Mouse (Mus musculus) right cerebral cortex, adult 18-20 months (tissue): ENCODE measurements around the gene Cxcl17.
"Not testable (repeated sequence)": the region's sequence is repeated elsewhere in the genome, so short reads cannot be mapped to it uniquely, and the experiment has no call there.

Experiments used
- DNase-seq: peaks from one replicate; pipeline ENCODE4 v3.0.0; 2022; ENCODE audit warnings: mixed read lengths

The Cxcl17 gene

DNA sequence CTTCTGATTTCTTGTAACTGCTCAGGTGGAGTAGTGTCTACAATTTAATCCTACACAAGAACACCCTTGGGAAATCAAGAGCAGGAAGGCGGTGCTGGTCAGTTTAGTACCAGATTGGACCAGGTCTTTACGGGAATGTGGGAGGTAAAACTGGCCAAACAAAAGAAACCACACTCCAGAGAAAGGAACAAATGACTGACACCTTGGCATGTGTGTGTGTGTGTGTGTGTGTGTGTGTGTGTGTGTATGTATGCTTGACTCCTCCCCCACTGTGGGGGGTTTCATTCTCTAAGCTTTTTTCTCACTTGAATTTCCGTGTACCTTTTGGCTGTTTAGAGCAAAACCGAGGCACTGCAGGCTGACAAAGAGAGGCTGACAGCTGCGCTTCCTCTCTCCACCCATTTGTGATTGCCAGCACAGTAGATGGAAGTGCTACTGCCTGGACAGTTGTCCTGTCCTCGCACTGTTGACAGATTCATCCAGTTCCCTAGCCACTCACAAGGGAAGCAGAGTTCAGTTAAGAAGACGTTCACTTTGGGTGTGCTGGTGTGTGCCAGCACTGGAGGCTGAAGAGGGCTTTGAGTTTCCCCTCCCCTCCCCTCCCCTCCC, at the start of gene Cxcl17:
Gene Cxcl17, minus strand, starts transcription at position 54 of the 609 bp plus-strand sequence.
- no peak for DNase-seq

DNA sequence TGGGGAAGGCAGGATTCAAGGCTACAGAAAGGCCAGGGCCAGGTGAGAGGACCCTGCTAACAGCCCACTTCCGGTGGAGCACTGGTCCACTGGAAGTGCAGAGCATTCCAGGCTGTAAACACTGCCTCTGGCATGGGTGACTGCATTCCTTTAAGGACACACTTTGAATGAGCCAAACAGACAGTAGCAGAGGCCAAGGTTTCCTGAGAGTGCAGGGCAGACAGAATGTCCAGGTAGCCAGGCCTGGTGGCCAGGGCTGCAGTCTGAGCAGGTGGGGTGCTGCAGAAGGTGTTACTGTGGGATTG, 49.3 kb upstream of the Cxcl17 start:
- not testable (repeated sequence) for DNase-seq

DNA sequence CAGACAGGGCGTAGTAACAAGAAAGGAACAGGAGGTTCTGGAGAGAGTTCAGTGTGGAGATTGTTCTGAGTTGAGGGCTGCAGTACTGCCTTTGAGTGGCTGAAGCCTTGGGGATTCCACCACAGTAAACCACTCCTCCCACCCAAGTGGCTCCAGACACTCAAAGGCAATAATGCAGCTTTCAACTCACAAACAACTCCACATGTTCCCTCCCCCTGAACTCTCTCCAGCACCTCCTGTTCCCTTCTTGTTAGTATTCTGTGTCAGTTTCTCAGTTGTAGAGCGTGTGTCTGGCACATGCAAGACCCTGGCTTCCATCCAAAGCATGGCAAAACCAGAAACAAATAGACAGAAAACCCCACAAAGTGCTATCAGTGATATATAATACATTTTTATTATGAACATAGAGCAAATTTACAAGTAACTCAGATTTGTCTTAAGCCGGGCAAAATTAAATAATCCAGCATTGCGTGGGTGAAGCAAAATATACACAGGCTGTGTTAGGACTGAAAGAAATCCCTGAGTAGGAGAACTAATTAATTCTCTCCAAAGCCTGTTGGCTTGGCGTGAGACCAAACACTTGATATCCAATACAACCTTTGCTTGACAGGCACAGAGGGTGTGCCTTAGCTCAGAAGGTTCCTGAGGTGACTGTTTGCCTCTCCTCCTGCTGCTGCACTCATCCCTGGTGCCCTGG, 48.8 kb upstream of the Cxcl17 start:
- peak; percentile 27 for DNase-seq

DNA sequence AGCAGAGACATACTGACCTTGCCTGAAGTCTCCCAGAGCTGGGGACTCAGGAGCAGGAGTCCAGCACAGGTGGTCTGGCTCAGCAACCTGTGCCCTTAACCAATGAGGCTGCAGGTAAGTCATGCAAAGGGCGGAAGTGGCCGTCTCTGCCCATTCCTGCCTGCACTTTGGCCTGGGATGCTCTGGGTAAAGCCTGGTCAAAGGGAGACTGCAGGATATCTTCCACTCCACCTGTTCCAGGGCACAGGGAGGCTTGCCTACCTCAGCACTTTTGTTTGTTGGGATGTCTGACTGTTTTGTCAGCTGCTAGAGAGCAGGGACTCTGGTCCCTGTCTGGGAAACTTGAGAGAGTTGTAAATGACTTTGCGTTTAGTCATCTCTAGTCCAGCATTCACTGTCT, 39.4 kb upstream of the Cxcl17 start:
- no peak for DNase-seq

DNA sequence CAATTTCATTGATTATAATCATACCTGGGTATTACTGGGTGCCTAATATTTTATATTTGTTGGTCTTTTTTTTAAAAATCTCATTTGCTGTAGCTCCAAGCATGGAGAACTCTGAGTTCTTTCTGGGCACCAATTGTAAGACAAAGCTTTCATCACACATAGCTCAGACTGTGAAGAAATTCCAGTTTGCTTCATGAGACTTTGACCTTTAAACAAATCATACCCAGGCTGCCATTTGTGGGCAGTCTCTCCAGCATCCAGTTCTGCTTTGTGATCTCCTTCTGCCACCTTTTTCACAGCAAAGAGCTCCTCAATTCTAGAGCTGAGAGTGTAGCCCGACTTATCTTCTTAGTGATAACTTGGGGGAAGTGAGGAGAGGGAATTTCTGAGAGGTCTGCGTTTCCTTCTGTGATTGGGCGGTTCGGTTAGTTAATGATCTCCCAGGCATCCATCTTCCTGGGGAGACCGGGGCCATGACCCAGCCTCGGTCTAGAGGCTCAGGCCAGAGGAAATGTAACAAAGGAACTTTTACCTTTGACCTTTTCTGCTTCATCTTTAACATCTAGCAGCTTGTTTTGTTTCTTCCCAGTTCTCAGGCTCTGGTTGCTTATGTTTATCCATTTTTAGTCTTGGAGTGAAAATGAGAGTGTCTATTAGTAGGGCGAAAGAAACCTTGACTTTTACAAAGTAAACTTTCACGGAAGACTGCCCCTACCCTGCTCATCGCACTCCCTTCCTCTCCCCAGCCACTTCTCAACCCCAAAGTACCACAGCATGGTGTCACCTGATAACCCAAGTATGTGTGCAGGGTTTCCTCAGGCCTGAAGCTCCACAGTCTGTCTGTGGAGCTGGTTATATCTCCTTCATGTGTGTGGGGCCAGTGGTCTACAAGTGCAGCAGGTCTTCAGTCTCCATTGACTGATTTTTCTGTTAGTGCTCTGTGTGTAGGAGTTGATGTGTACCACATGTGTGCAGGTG, 37.5 kb upstream of the Cxcl17 start:
- no peak for DNase-seq

DNA sequence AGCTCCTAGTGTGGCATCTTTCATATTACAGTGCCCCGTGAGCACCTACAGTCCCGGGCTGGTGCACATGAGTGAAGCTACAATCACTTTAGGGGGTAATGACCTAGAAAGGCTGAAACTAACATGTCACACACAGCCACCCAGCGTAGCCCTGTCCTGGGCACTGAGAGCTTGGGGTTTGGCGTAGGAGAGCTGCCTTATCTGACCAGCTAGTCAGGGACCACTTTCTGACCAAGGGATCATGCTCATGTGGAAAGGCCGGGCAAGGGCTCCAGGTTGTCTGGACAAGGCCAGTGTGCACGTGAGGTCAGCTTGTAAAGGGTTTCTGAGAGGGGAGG, 28.1 kb upstream of the Cxcl17 start:
- no peak for DNase-seq

DNA sequence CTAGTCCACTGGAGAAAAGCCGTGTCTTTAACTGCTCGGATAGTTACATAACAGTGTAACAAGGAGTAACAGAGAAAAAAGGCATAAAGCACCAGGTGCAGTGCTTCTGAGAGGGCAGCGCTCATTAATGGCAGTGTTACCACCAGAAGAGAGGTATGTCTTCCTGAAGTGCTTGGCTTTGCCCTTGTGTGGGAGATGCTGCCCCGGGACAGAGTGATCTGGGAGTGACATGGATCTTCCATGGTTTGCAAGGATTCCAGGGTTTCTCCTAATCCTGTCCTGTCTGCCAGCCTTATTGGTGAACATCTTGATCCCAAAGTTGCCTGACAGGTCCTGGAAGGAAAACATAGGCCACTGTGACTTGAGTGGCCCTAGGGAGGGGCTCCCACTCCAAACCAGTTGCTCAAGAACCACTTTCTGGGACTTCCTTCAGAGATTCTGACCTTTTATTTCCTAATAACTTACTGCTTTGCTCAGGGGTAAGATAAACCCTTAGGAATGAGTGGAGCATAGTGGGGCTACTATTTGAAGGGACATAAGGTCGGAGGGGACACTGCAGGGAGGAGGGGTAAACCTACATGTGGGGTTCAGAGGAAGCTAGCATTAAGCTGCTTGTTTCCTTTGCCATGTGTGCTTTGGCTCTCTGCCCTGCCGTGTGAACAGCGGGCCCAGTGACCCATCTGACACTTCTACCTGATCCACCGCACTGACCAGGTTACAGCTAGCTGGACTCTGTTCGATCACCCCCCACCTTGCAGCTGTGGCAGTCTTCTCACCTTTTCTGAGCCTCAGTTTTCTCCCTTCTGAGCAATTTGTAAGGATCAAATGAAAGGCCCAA, 27.5 kb upstream of the Cxcl17 start:
- no peak for DNase-seq

DNA sequence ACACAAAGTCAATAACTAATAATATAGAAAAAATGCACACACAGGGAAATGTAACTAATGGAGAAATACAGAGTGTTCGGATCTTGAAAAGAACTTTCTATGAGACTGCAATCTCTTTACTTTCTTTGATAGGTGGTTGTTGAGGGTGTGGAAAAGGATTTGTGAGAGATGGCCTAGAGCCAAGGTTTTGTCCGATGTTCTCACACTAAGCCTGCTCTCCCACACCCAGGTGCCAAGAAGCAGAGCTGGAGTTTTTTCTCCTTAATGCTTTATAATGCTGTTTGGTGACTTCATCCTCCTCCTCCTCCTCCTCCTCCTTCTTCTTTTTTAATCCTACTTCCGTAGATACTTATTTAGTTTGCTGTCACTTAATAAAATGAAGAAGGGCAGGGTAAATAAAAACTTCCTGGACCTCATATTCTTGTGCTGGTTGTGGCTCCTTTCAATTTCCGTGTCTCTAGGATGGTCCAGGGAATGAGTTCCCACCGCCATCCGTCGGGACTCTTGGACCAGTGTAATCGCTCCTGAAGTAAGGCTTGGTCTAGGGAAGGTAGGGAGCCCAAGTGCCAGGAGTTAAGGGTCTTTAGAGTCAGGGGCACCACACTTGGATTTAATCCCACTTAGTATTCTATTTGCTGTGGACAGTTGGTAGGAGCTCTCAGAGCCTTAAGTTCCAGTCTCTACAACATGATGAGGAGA, 26.6 kb upstream of the Cxcl17 start:
- no peak for DNase-seq

DNA sequence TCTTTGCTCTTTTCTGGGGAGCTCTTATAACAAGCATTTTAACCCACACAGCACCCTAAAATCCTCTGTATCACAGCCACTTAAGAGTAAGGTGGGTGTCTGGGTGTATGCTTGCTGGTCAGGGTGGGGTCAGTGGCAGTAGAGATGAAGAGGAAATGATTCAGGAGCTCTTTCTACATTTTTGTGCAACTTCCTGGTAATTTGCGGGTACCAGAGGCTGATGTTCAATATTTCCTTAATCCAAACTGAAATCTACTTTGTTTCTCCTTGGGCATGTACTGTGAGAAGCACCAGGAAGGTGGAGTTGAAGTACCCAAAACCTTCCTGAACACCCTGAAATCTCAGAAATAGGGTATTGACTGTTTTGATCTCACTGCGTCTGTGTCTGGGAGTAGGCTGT, 24.0 kb upstream of the Cxcl17 start:
- no peak for DNase-seq

DNA sequence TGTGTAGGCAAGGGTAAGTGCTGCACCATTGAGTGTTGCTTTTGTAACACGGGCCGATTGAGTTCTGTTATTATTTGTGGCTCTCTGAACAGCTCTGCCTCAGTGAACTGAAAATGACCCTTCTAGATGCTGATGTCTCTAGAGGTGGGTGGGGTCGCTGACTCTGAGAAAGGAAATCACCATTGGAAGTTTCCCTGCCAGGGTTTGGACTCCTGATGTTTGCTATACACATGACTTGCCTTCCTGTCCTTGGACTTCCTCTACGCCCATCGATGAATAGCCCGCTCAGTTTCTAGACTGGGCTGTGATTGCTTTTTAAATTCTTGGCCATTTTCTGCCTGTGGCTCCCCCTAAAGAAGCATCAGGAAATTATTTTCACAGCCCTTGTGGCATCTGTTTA, 23.5 kb upstream of the Cxcl17 start:
- no peak for DNase-seq

DNA sequence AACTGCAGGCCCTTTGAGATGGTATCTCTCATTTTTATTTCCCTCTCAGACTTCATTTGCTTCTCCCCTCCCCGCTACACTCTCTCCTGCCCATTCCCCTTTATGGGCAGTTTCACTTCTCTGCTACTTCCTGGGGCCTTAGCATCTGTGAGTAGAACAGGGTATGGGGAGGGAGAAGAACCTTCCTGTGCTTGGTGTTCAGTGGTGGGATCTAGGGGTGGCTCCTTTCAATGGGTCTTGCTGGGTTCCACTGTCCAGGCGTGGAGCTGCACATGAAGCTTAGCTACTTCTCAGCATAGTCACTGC, 22.8 kb upstream of the Cxcl17 start:
- no peak for DNase-seq

DNA sequence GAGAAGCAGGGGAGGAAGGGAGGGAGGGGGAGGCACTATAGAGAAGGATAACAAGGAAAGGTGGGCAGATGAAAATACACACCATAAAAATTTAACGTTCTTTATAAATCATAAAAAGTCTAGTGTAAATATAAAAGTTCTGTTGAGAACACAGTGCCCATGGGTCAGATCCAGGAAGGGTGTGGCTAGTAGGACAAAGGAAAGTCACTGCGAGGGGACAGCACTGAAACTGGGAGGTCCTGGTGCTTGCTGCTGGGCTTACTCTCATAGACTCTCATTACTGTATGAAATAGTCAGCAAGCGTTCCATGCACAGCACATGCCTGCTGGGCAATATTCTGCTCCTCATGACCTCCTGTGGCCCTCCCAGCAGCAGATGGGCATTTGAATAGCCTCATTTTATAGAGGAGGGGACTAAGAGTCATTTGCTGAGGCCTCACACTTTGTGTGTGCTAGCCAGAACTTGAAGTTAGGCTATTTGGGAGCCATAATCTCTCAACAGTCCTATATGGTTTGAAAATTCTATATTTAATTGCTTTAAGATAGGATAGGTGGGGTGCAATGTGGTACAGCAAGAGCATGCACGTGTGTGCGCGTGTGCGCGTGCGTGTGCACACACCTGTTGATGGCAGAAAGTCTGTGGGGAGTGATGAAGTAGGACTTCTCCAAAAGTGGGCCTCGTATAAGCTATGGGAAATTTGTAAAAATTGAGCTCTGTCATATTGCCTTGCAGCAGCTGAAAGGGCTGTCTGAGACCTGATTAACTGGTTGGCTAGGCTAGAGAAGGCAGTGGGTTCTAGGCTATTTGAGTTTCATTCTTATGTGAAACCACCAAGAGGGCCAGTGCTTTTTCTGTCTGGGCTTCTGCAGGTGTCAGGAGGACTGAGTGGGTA, 22.2 kb upstream of the Cxcl17 start:
- no peak for DNase-seq

DNA sequence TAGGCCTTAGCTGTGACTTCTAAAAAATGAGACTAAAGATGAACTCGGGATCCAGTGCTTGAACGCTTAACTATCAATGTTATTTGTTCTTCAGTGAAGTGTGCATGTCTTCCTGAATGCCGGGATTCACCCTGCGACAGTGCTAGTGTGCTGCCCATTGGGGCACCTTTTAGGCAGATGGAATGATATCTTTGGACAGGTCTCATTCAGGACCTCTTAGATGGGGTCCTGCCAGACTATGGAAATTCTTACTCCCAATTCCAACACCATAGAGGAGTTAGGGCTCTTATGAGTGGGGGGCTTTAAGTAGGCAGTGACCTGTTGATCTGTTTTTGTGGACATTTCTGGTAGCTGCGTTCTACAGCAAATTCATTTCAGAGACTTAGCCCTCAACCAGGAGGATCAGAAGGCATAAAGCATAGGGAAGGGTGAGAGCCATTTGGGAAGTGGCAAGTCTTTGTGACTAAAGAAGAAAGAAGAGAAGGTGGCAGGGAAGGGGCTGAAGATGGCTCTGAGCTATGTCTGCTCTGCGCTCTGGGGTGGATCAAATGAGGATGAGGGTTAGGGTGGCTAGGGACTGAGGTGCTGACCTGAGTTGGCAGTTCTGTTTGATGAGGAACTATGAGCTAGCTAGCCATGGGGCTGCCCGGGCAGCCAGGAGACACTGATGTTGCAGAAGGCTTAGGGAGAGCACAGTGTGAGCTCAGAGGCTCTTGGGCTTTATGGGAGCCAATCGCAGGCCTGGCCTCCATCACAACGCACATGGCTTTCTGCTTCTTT, 21.3 kb upstream of the Cxcl17 start:
- no peak for DNase-seq

DNA sequence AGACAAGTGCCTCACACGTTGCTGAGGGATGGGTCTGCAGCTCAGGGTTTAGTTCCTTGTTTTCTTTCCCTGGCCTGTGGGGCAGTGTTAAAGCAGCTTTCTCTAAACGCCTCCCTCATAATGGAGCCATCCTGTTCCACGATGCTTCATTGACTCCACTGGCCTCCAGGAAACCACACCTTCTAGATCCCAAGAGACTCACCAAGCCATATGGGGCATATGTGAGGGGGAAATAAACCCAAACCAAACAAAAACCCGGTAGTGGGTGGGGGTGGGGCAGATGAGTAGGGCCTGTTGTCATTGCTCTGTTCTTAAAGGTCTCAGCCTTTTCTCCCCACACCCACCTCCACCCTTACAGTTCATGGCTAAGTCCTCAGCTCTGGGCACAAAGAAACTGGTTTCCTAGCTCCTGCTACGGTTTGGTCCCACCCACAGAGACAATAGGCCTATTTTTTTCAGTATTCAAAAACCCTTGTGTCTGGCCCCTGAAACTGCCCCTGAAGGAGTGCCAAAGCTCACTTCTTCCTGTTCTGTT, 20.4 kb upstream of the Cxcl17 start:
- DNase-seq, result no peak

DNA sequence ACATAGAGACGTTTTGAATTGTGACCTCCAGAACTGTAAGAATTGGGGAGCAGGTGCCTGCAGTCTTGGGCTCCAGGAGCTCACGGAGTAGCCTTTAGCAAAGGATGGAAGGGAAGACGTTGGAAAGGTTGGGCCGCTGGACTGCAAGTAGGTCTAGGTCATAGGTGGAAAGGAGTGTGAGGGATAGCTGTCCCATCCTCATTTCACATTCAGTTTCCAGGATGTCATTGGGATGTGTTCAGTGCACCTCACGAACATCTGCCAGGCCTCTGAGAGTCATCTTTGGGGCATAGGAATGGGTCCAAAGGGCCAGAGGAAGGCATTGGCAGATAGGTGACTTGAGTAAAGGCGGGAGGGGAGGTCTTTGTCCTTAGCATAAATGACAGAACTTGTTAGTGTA, 19.7 kb upstream of the Cxcl17 start:
- DNase-seq, result no peak

DNA sequence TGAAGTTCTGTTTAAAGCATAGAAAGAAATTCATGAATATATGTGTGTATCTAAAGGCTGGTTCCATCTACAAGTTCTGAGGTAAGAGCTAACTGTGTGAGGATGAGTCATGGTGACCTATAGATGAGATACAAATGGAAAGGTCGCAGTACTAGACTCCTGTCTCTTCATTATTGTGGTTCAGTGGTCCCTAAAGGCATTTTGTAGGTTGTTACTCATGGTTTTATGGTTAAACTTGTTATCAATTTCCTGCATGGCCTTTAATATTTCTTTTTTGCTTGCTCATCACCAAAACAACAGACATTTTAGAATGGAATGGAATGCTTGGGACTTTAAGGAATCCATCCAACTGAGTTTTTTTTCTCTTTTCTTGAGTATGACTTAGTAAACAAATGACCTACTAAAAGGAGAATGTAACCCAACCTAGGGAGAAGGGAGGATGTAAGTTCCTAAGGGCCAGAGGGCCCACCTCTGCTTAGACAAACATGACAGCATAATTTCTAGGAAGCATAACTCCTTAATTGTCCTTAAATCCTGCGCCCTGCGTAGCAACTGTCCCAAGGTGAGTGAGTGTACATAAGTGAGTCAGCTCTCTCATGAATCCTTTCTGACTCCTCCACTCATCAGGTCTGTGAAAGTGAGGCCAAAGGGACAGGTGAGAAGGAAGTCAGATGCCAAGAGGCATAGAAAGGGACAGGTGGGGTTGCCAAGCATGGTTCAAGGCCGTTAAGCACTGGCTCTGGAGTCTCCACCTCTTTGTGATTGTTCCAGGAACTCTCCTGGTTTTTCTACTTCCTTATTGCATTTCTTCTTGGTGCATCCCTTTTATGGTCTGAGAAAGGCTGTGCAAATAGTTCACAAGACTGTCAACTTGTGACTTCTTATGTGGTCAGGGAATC, 17.4 kb upstream of the Cxcl17 start:
- DNase-seq, result no peak

DNA sequence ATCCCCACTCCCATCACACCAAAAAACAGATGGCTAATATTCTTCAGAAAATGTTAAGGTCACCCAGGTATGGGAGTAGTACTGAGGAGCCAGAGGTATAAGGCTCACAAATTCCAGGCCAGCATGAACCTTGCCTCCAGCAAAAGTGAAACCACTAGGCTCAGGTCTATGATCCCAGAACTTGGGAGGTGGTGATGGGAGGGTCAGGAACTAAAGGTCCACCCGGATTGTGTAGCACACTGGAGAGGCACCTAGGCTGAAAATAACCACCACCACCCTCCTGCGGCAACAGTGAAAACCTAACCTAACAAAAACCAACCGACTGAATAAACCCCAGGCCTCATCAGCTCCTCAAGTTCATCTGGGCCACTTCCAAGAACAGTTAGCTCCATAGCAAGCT, 15.6 kb upstream of the Cxcl17 start:
- no peak for DNase-seq

DNA sequence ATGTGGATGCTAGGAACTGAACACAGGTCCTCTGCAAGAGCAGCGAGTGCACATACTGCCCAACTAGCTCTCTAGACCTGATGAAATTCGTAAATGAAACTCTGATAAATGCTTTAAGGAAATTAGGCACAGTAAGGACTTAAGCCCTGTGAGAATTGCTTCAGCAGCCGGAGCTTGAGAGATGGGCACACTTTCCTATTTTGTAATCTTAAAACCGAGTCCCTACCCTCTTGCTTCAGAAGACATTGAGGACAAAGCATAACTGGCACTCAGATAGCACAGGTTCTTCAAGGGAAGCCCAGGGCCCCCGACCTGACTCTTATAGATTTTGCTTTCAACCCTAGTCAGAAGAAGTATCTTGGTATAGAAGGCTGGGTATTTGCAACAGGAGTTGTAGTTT, 14.5 kb upstream of the Cxcl17 start:
- no peak for DNase-seq

DNA sequence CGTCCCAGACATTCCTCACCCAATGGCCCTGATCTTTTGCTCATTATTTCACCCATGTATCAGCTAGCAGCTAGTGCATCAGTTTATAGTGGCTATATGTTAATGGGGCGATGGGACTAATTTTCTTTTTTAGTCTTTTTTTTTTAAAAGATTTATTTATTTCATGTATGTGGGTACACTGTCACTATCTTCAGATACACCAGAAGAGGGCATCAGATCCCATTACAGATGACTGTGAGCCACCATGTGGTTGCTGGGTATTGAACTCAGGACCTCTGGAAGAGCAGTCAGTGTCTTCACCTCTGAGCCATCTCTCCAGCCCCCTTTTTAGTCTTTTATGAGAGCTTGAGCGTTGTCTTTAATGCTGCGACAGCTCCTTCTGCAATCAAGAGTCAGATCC, 13.7 kb upstream of the Cxcl17 start:
- DNase-seq, result not testable (repeated sequence)
